Mouse (Mus musculus) bone marrow macrophage, adult 2 months (primary cell): ENCODE results near the gene Galnt15.

Experiments used
- CTCF ChIP-seq: IDR thresholded peaks from 2 replicates; pipeline ENCODE4 v1.5.1; 2012; ENCODE audit warnings: low read depth, mild to moderate bottlenecking, low read length, moderate library complexity
- POLR2A ChIP-seq: IDR thresholded peaks from 2 replicates; pipeline ENCODE4 v1.6.1; 2012; ENCODE audit warnings: mild to moderate bottlenecking, low read depth, low read length, borderline replicate concordance

GRCm38 (mm10) chr14:32022450-32022849 is 6.3 kb upstream of the Galnt15 start:
- no peak for TF ChIP-seq CTCF
- no peak for TF ChIP-seq POLR2A
